Mouse (Mus musculus) forebrain, embryonic 10.5 days (tissue): ENCODE data around the gene Med4. TPM values are rescaled to one million over a fixed set of nuclear protein-coding genes. Genes with fewer than 3 reads are reported as not detected.

Experiments used
- DNase-seq: peaks from one replicate; pipeline ENCODE4 v3.0.0-alpha.2; 2017; ENCODE audit warnings: low spot score; ENCODE audit errors: extremely low spot score
- H3K27ac ChIP-seq: fragments of 300-500 bp; sonication (generic); 2 replicates; pipeline ENCODE4 v1.5.1; 2016; ENCODE audit warnings: mild to moderate bottlenecking
- H3K27me3 ChIP-seq: fragments of 300-500 bp; sonication (generic); 2 replicates; pipeline ENCODE4 v1.6.1; 2016; ENCODE audit warnings: mild to moderate bottlenecking; ENCODE audit not compliant: poor library complexity, severe bottlenecking
- H3K36me3 ChIP-seq: fragments of 300-500 bp; sonication (generic); replicated peaks from 2 replicates; pipeline ENCODE4 v1.6.1; 2016; ENCODE audit warnings: mild to moderate bottlenecking, moderate library complexity
- H3K4me1 ChIP-seq: fragments of 300-500 bp; sonication (generic); 2 replicates; pipeline ENCODE4 v1.6.1; 2016
- H3K4me3 ChIP-seq: fragments of 300-500 bp; sonication (generic); 2 replicates; pipeline ENCODE4 v1.5.1; 2016; ENCODE audit warnings: mild to moderate bottlenecking, moderate library complexity
- H3K9me3 ChIP-seq: fragments of 300-500 bp; sonication (generic); 2 replicates; pipeline ENCODE4 v1.6.1; 2016; ENCODE audit warnings: mild to moderate bottlenecking, moderate library complexity
- WGBS: fragments of 180-500 bp; shearing (Covaris S2); methylation state at CpG from one replicate; pipeline ENCODE4 v1.1.7; 2016; 5-methylcytosine and 5-hydroxymethylcytosine counted together
- polyA plus RNA-seq: library from polyadenylated mRNA; unstranded; fragments of >200 nt; fragmentation: Nextera tagmentation; extraction: Ambion mirVana; gene quantifications from 2 replicates; pipeline ENCODE4 v1.2.1, GENCODE M21; 2016

Med4 gene
- 121 and 124 TPM in 2 replicates for polyA plus RNA-seq

DNA sequence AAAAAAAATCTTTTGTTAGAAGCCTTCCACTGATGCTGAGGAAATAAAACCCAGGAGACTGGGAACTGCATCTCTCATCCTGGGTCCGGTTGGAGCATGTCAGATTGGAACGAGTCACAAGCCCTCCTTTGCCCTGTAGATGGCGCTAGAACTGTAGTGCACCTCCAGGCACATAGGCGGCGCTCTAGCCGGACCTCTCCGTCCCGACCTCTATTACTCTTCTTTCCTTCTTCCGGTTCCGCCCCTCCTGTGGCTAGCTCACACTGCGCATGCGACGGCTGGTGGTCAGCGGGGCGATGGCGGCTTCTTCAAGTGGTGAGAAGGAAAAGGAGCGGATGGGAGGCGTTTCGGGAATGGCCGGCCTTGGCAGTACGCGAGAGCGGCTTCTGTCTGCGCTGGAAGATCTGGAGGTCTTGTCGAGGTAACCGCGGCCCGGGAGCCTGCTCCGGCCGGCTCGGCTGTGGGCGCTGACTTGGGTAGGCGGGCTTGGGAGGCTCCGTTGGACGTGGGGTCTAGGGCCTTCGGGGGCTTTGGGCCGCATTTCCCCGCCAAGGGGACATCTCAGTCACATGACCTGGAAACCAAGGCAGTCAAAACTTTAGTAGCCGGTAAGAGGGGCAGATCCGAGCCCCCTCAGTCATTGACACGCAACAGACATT is at the start of gene Med4:
Gene Med4, plus strand, starts transcription at position 261 of the 659 bp plus-strand sequence.
- Histone ChIP-seq H3K36me3 (peaks cover 33% of the 10 kb centered on the region), H3K27me3 (no peaks in the 10 kb centered on the region), H3K4me1 (peaks cover 19% of the 10 kb centered on the region), H3K4me3 (peak within 1 kb of the TSS; percentile 92), H3K27ac (peak within 1 kb of the TSS; percentile 88), H3K9me3 (no peaks in the 10 kb centered on the region)
- DNase-seq = peak; percentile 95
- under 1% methylated on average over 41 of the region's 41 CpGs for WGBS

DNA sequence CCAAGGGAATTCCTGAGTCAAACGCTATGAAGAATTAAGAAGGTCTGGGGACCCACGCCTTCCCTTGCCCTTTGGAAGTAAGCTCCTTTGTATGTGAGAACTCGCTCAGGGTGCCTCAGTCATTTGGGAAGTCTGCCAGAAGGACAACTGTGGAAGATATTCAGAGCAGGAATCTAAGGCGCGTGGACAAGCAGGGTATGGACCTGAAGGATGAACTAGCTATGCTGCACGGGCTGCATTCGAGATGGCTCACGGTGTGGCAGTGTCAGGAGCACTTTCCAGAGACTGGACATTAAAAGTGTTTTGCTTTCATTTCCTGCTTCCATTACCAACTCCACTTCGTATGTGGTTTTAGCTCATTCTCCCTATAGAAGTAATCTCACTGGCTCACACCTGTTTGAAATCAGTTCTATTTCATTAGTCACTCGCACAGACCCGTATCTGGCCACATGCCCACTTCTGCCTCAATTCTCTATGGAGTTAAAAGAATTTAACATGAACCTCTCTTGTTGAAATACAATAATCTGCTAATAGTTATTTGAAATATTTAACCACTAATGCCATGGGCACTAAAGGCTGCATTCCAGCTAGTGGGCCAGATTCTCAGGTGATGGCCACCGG is 49.2 kb upstream of the Med4 start:
- Histone ChIP-seq H3K4me3 (no peak overlapping the region), H3K9me3 (no peaks in the 10 kb centered on the region), H3K27me3 (no peaks in the 10 kb centered on the region), H3K36me3 (no peaks in the 10 kb centered on the region), H3K4me1 (no peaks in the 10 kb centered on the region), H3K27ac (no peak overlapping the region)
- no peak for DNase-seq
- 89% methylated on average over 12 of the region's 12 CpGs for WGBS

DNA sequence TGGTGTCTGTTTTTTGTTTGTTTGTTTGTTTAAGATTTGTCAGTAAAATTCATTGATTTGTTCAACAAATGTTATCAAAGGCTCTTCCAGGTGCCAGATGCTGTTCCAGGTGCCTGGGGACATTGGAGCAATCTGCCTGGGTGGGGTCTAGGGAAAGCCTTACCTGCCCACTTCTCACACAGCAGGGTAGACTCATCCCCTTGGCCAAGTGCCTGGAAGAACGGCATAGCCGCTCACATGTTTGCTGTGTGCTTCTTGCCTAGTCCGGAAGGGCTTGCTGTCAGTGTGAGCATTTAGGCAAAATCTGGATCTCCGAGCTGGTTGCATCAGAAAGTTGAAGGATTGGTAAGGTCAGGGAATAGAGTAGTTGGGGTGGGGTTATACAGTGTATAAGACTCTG is 47.6 kb upstream of the Med4 start:
- H3K9me3 ChIP-seq = no peaks in the 10 kb centered on the region
- H3K27me3 ChIP-seq = no peaks in the 10 kb centered on the region
- H3K4me3 ChIP-seq = no peak overlapping the region
- WGBS = 84% methylated on average over 4 of the region's 4 CpGs
- DNase-seq = no peak
- no peaks in the 10 kb centered on the region for H3K36me3 ChIP-seq
- H3K27ac ChIP-seq = no peak overlapping the region
- no peaks in the 10 kb centered on the region for H3K4me1 ChIP-seq

DNA sequence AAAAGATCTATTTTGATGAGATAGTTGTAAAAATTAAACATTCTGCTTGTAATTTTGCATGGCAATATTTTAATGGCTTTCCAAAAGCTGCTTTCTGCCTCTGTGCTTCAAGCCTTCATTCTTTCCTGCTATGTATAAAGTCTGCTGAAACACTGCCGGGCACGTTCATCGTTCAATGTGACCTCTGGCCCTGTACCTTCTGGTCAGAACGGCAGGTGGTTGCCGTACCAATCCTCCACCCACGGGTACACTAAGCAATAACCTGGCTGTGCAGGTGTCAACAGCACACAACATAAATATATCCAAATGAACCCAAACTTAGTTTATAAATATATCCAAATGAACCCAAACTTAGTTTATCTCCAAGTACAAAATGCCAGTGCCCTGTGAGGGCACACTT is 42.1 kb upstream of the Med4 start:
- Histone ChIP-seq H3K4me1 (peaks cover 7% of the 10 kb centered on the region; the same call in 1 of the 2 replicates), H3K9me3 (no peaks in the 10 kb centered on the region), H3K36me3 (no peaks in the 10 kb centered on the region), H3K27ac (no peak overlapping the region), H3K27me3 (no peaks in the 10 kb centered on the region), H3K4me3 (no peak overlapping the region)
- DNase-seq = no peak
- WGBS = 89% methylated on average over 6 of the region's 6 CpGs

DNA sequence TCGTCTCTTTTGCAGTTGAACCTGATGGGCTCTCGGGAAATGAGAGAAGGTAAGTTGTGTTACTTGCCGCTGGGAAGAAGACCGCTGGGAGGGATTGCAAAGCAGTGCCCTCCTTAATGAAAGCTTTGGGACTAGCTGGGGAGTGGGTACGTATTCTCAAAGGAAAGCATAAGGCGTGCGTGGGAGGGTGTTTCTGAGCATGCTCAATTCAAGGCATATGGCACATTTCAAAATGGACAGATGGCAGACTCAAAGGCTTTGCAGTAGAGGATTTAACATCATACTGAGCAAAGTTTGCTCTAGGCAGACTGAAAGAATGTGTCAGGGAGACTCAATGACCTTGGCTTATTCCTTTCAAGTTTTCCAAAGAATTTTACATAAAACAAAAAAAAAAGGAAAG is 40.3 kb upstream of the Med4 start:
- no peak for DNase-seq
- no peaks in the 10 kb centered on the region for H3K9me3 ChIP-seq
- H3K27me3 ChIP-seq = no peaks in the 10 kb centered on the region
- no peaks in the 10 kb centered on the region for H3K36me3 ChIP-seq
- H3K4me1 ChIP-seq = peaks cover 15% of the 10 kb centered on the region; the same call in 1 of the 2 replicates
- 86% methylated on average over 7 of the region's 7 CpGs for WGBS
- H3K4me3 ChIP-seq = no peak overlapping the region
- H3K27ac ChIP-seq = no peak overlapping the region

DNA sequence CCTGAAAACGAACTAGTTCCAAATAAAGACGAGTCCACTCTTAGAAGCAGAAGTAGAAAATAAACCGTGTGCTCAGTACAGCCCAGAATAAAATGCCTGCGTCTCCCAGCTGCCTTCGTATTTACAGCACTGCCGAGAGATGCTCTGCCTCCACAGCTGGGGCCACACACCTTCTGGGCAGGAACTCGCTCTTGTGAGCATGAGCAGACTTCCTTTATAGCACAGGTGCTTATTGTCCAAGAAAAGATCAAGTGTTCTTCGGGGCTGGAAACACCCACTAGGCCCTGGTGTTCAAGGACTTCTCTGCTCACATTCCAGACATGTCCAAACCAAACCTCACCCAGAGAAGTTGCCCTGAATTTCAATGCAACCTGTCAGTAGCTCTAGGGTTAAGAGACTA is 39.2 kb upstream of the Med4 start:
- no peaks in the 10 kb centered on the region for H3K9me3 ChIP-seq
- H3K27ac ChIP-seq = no peak overlapping the region
- DNase-seq = no peak
- H3K4me3 ChIP-seq = no peak overlapping the region
- no peaks in the 10 kb centered on the region for H3K36me3 ChIP-seq
- peaks cover 17% of the 10 kb centered on the region; the same call in 1 of the 2 replicates for H3K4me1 ChIP-seq
- no peaks in the 10 kb centered on the region for H3K27me3 ChIP-seq
- WGBS = 84% methylated on average over 8 of the region's 8 CpGs

DNA sequence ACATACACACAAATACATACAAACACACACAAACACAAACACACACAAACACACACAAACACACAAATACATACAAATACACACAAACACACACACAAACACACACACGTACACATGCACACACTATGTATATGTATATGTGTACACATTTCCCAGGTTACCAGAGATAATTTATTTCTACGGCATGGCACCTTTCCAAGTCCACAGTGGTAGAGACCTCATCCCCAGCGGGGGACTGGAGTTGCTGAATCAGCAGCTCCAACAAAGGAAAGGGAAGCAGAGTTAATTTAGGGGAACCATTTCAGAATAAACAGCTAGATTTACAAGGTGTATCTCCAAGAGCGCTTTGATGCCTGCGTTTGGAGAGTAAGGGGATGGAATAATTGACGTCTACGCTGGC is 37.6 kb upstream of the Med4 start:
- H3K27ac ChIP-seq = peak overlapping the region; percentile 4; the same call in 1 of the 2 replicates
- 69% methylated on average over 7 of the region's 7 CpGs for WGBS
- no peaks in the 10 kb centered on the region for H3K36me3 ChIP-seq
- H3K4me3 ChIP-seq = no peak overlapping the region
- H3K27me3 ChIP-seq = no peaks in the 10 kb centered on the region
- peaks cover 17% of the 10 kb centered on the region for H3K4me1 ChIP-seq
- no peak for DNase-seq
- H3K9me3 ChIP-seq = no peaks in the 10 kb centered on the region

DNA sequence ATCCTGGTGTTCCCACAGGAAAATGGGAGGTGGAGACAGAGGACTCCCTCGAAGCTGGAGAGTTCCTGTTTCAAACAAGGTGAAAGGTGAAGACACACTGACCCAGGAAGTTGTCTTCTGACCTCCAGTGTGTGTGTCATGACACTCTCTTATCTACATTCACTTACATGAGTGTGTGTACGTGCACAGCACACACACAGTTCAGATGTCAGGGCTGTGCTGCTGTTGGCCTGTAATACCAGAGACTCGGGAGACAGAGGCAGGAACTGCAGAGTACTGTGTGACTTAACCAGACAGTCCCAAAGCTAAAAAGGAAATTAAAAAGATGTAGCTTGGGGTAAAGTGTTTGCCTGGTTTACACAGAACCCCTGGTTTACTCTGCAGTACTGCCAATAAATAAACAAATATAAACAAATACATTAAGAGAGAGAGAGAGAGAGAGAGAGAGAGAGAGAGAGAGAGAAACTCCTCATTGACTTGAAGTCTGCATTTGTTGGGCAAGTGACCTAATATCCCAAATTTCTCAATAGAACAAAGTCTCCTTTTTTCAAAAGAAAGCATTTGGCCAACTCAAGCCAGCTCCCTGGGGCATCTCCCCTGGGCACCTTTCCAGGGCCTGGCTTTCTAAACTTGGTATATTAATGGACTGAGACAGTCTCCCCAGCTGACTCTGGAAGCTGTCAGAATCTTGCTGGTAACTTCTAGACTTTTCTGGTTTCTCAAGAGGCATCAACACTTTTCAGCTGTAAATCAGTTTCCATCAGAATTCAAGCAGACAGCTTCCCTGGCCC is 36.0 kb upstream of the Med4 start:
- Histone ChIP-seq H3K27me3 (no peaks in the 10 kb centered on the region), H3K9me3 (no peaks in the 10 kb centered on the region), H3K36me3 (no peaks in the 10 kb centered on the region), H3K27ac (peak overlapping the region; percentile 40; the same call in 1 of the 2 replicates), H3K4me1 (peaks cover 17% of the 10 kb centered on the region), H3K4me3 (no peak overlapping the region)
- no peak for DNase-seq
- WGBS = 68% methylated on average over 3 of the region's 3 CpGs

DNA sequence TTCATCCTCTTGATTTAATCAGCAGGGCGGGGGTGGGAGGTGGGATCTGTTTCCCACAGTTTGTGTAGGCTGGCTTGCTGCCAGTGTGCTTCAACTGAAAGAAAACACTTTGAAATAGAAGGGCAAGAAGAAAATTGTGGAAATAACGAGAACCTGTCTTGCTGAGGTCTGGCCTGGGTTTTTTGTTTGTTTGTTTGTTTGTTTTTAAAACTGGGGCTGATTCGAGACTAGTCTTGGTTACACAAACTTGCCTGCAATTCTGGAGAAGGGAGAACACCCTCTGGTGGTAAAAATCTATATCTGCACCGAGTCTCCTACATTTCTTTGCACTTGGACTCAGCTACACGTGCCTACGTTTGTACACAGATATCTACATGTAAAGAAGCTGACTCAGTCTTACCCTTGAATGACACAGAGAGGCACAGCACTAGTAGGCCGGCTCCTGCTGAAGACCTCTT is 35.2 kb upstream of the Med4 start:
- Histone ChIP-seq H3K9me3 (no peaks in the 10 kb centered on the region), H3K27me3 (no peaks in the 10 kb centered on the region), H3K36me3 (no peaks in the 10 kb centered on the region), H3K27ac (peak overlapping the region; percentile 40; the same call in 1 of the 2 replicates), H3K4me1 (peaks cover 21% of the 10 kb centered on the region), H3K4me3 (no peak overlapping the region)
- 39% methylated on average over 7 of the region's 7 CpGs for WGBS
- DNase-seq = no peak

DNA sequence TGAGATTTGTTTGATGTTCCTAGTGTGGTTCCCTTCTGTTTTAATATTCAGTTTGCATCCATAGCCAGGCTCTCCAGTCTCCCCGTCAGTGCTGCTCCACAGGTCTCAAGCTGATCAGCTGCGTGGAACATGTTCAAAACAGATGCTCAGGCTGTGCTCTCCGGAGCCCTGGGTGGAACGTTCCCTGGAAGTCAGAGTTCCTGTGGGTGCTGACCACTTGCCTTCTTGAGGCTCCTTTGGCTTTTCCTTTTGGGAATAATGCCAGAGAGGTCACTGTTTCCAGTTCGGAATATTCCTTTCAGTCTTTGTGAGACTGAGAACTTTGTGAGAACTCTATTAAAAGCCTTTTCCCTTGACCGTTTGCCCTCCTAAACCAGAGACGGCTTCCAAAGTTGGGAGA is 34.3 kb upstream of the Med4 start:
- Histone ChIP-seq H3K36me3 (no peaks in the 10 kb centered on the region), H3K27ac (peak overlapping the region; percentile 4; the same call in 1 of the 2 replicates), H3K9me3 (no peaks in the 10 kb centered on the region), H3K4me1 (peaks cover 23% of the 10 kb centered on the region), H3K27me3 (no peaks in the 10 kb centered on the region), H3K4me3 (no peak overlapping the region)
- 88% methylated on average over 7 of the region's 7 CpGs for WGBS
- no peak for DNase-seq

DNA sequence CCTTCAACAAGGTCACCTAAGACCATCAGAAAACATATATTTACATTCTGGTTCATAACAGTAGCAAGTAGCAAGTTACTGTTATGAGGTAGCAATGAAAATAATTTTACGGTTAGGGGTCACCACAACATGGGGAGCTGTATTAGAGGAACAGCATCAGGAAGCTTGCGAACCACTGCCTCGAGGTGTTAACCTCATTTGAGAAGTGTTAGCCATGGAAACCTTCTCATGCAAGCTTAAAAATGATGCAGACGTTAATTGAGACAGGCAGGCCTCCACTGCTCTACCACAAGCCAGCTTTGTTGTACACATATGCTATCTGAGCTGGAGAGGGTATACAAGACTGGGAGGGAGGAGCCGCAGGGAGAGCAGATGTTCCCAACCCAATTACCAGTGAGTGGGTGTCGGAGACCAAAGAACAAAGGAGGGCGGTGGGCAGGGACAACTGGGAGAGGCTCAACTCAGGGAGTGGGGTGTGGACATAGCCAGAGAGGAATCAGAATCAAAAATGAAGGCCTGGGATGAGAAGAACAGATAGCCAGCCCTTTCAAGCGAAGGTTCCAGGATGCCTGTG is 33.4 kb upstream of the Med4 start:
- 83% methylated on average over 8 of the region's 8 CpGs for WGBS
- Histone ChIP-seq H3K27me3 (no peaks in the 10 kb centered on the region), H3K4me1 (peaks cover 23% of the 10 kb centered on the region), H3K27ac (peak overlapping the region; percentile 48; the same call in 1 of the 2 replicates), H3K36me3 (no peaks in the 10 kb centered on the region), H3K9me3 (no peaks in the 10 kb centered on the region), H3K4me3 (no peak overlapping the region)
- DNase-seq = no peak

DNA sequence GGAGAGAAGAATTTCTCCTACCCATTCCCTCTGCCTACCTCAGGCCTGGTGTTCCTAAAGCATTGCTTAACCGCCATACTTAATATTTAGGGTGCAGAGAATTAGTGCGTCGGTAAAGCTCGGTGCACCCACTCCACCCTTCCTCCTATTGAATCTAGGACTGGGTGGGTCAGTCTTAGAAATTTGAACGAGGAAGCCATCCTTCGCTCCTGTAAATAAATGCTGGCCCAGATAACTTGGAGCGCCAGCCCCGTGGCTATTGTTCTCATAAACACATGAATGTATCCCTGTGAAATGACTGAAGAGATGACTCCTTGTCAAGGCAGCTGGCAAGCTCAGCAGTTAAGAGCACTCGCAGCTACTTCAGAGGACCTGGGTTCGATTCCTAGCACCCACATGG is 32.7 kb upstream of the Med4 start:
- H3K9me3 ChIP-seq = no peaks in the 10 kb centered on the region
- H3K36me3 ChIP-seq = no peaks in the 10 kb centered on the region
- no peak for DNase-seq
- 0 out of 2 replicates have a peak overlapping the region, but pooled peaks have one; percentile 48 for H3K27ac ChIP-seq
- 91% methylated on average over 10 of the region's 10 CpGs for WGBS
- H3K4me3 ChIP-seq = no peak overlapping the region
- peaks cover 23% of the 10 kb centered on the region for H3K4me1 ChIP-seq
- no peaks in the 10 kb centered on the region for H3K27me3 ChIP-seq
